18 mouse cellular contexts compared by ENCODE assay signal in genomic region chr1:170501970-170502369, GRCm38 (mm10).
"Had no signal": no experiment of that assay in that cellular context is flagged by ENCODE, and none has a peak within 500 bp of the region (broad histone marks: within the 10 kb centered on the region; RNA-seq: fewer than 3 reads in every experiment).

No protein-coding gene starts in this region.

- H3K36me3 ChIP-seq: limb, embryonic 10.5 days; limb, embryonic 13.5 days; midbrain, embryonic 12.5 days; neural tube, embryonic 13.5 days; stomach, embryonic 15.5 days had no signal

- H3K4me3 ChIP-seq: layer of hippocampus, adult 2 months; limb, embryonic 10.5 days; limb, embryonic 13.5 days; midbrain, embryonic 12.5 days; myocyte; neural tube, embryonic 13.5 days; stomach, embryonic 15.5 days had no signal

- H3K4me2 ChIP-seq: limb, embryonic 13.5 days; midbrain, embryonic 12.5 days; neural tube, embryonic 13.5 days; stomach, embryonic 15.5 days had no signal

- H3K27me3 ChIP-seq: limb, embryonic 13.5 days; neural tube, embryonic 13.5 days; stomach, embryonic 15.5 days had no signal

- H3K9me3 ChIP-seq: limb, embryonic 10.5 days; limb, embryonic 13.5 days; midbrain, embryonic 12.5 days; neural tube, embryonic 13.5 days; stomach, embryonic 15.5 days had no signal

- H3K9ac ChIP-seq: limb, embryonic 13.5 days; liver, embryonic 14.5 days; midbrain, embryonic 12.5 days; stomach, embryonic 15.5 days had no signal

- DNase-seq: layer of hippocampus, adult 9-11 months; liver; lung, adult 2 months; lung, postnatal 14 days; lung, postnatal 4 days; retina, postnatal 1 day; right cerebral cortex, postnatal 25 days; spleen, adult 18-20 months; thymus, postnatal 25 days had no signal

- H3K27ac ChIP-seq: kidney, postnatal 0 days; layer of hippocampus, adult 2 months; limb, embryonic 13.5 days; liver, embryonic 14.5 days; stomach, embryonic 15.5 days had no signal
